Mouse (Mus musculus): ENCODE measurements at regions not wholly inside any gene's neighbourhood (a gene's known extent, or its start where the extent isn't known, plus 50 kb on each side); places are given as distances from the start of the nearest gene placed in this dataset.

DNA sequence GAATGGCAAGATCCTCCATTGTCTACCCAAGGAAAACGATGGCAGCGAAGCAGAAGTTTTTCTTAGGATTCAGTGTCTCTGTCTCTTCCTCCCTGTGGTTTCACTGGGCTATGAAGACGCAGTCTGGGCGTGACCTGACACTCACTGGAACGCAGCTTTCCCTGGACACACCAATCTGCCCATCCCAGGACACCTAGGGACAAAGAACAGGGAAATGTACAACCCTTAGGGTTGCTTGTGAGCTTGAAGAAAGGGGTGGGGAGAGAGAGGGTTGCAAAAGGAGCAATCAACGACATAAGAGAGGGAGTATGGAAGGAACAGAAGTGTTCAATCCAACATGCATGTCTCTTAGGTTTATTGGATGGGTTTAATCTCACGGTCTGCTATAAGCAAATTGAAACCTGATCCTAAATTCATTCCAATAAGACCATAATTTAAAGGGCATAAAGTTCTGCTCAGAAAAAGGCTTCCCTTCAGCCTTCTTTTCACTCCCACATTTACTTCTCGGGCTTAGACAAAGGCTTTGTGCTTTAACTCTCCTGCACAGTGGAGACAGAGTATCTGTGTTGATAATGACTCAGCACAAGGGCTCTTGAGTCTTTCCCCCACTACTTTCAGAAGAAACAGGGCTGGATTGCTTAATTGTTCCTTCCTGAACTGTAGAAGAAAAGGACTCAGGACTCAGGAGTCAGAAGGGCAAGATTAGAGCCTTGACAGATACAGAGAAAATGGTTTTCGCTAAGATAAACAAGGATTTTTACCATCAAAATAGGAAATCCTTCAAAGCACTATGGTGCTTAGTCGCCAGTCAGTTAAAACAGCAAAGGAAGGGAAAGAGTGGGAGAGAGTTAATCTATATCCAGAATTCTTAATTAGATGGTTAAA, 147.3 kb upstream of the Cited2 start:
- ATAC-seq (ENCODE audit: low FRiP score), result no peak

DNA sequence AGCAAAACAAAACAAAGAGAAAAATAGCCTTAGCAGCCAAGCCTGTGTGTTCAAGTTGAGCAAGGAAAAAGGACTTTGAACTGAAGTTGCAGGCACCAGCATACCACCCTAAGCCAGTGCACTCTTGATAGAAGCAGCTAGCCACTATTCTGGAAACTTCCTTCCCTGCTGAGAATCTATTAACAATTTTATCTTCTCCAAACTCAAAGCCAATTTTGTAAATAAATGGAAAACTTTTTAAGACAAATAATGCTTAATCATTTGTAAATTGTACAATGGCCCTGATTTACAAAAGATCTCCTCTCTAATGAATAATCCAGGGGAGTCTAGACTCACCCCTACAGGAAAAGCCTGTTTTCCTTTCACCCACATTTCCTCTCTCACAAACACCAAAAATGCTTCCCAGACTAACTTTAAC, 146.7 kb upstream of the Cited2 start:
- no peak for TF ChIP-seq CTCF (IDR thresholded peaks at IDR 0.05)
- Histone ChIP-seq H3K4me1 (ENCODE audit: insufficient read depth, low read length) (no peaks in the 10 kb centered on the region), H3K27ac (ENCODE audit: low read depth, low read length) (no peak overlapping the region), H3K36me3 (ENCODE audit: insufficient read depth, low read length) (no peaks in the 10 kb centered on the region), H3K4me3 (ENCODE audit: low read depth, low read length) (no peak overlapping the region), H3K27me3 (ENCODE audit: insufficient read depth, low read length) (no peaks in the 10 kb centered on the region), H3K9ac (replicated peaks; ENCODE audit: low read length, poor library complexity, severe bottlenecking) (no peak overlapping the region), H3K4me2 (ENCODE audit: low read depth, low read length, poor library complexity, severe bottlenecking) (no peak overlapping the region), H3K9me3 (ENCODE audit: low read length) (no peaks in the 10 kb centered on the region)
- no peak for DNase-seq (ENCODE audit: low spot score)
- ATAC-seq (ENCODE audit: low FRiP score), result no peak

More for the DNA sequence above, 147.3 kb upstream of the Cited2 start:
- WGBS, result 57% methylated on average over 10 of the region's 10 CpGs
- DNase-seq (ENCODE audit: low spot score), result no peak
- no peak for TF ChIP-seq CTCF (IDR thresholded peaks at IDR 0.05)
- Histone ChIP-seq H3K4me1 (ENCODE audit: insufficient read depth, low read length) (no peaks in the 10 kb centered on the region), H3K27me3 (ENCODE audit: insufficient read depth, low read length) (no peaks in the 10 kb centered on the region), H3K4me2 (ENCODE audit: low read depth, low read length, poor library complexity, severe bottlenecking) (no peak overlapping the region), H3K27ac (ENCODE audit: low read depth, low read length) (no peak overlapping the region), H3K9ac (replicated peaks; ENCODE audit: low read length, poor library complexity, severe bottlenecking) (no peak overlapping the region), H3K9me3 (ENCODE audit: low read length) (no peaks in the 10 kb centered on the region), H3K4me3 (ENCODE audit: low read depth, low read length) (no peak overlapping the region), H3K36me3 (ENCODE audit: insufficient read depth, low read length) (no peaks in the 10 kb centered on the region)

DNA sequence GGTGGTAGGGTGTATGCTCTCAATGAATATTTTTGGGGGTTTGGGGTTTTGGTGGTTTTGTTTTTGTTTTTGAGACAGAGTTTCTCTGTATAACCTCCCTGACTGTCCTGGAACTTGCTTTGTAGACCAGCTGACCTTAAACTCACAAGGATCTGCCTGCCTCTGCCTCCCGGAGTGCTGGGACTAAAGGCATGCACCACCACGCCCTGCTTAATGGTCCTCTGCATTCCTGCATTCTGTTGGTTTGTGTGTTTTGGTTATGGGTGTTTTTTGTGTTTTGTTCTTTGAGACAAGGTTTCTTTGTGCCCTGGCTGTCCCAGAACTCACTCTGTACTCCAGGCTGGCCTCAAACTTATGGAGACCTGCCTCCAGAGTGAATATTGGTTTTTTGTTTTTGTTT, 143.6 kb upstream of the Cited2 start:
- no peaks in the 10 kb centered on the region for H3K36me3 ChIP-seq (ENCODE audit: insufficient read depth, low read length)
- no peak overlapping the region for H3K27ac ChIP-seq (ENCODE audit: low read depth, low read length)
- ATAC-seq (ENCODE audit: low FRiP score) (no peak), DNase-seq (ENCODE audit: low spot score) (no peak)
- no peaks in the 10 kb centered on the region for H3K27me3 ChIP-seq (ENCODE audit: insufficient read depth, low read length)
- no peak overlapping the region for H3K4me3 ChIP-seq (ENCODE audit: low read depth, low read length)
- no peaks in the 10 kb centered on the region for H3K9me3 ChIP-seq (ENCODE audit: low read length)
- no peak for TF ChIP-seq CTCF (IDR thresholded peaks at IDR 0.05)
- no peaks in the 10 kb centered on the region for H3K4me1 ChIP-seq (ENCODE audit: insufficient read depth, low read length)
- H3K9ac ChIP-seq (replicated peaks; ENCODE audit: low read length, poor library complexity, severe bottlenecking), result no peak overlapping the region
- H3K4me2 ChIP-seq (ENCODE audit: low read depth, low read length, poor library complexity, severe bottlenecking), result no peak overlapping the region
- WGBS, result 90% methylated on average over 2 of the region's 2 CpGs

DNA sequence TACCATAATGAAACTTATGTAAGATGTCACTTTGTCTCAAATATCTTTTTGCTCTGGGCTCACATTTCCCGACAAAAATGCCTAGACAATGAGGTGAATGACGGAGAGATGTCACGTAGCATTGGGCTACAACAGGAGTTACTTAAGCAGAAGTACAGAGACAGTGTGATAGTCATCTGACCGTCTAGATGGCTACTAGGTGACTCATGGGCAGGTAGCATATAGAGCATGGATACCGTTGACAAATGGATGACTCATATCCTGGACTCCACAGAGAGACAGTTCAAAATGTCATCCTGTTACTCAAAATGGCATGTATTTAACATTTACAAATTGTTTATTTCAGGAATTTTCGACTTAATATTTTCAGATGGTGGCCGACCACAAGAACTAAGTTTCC, 138.2 kb upstream of the Cited2 start:
- Histone ChIP-seq H3K36me3 (ENCODE audit: insufficient read depth, low read length) (no peaks in the 10 kb centered on the region), H3K4me1 (ENCODE audit: insufficient read depth, low read length) (no peaks in the 10 kb centered on the region), H3K4me3 (ENCODE audit: low read depth, low read length) (no peak overlapping the region), H3K27me3 (ENCODE audit: insufficient read depth, low read length) (no peaks in the 10 kb centered on the region), H3K4me2 (ENCODE audit: low read depth, low read length, poor library complexity, severe bottlenecking) (no peak overlapping the region), H3K9me3 (ENCODE audit: low read length) (no peaks in the 10 kb centered on the region), H3K27ac (ENCODE audit: low read depth, low read length) (no peak overlapping the region), H3K9ac (replicated peaks; ENCODE audit: low read length, poor library complexity, severe bottlenecking) (no peak overlapping the region)
- ATAC-seq (ENCODE audit: low FRiP score) (no peak), DNase-seq (ENCODE audit: low spot score) (no peak)
- no peak for TF ChIP-seq CTCF (IDR thresholded peaks at IDR 0.05)
- WGBS, result 87% methylated on average over 7 of the region's 7 CpGs

DNA sequence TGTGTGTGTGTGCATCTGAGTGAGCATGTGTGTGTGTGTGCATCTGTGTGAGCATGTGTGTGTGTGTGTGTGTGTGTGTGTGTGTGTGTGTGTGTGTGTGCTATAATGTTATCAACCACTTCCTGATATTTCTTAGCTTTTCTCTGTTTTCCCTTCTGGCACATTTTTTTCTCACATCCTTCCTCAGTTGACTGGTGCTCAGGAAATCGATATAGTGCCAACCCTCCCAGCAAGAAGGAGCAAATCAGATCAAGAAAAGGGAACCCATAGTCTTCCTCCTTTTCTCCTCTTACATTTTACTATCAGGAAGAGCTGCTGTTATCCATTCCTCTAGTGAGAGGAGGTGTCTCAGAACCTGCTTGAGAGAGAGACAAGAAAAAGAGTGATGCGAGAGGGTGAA, 136.1 kb upstream of the Cited2 start:
- ATAC-seq (ENCODE audit: low FRiP score) (no peak), DNase-seq (ENCODE audit: low spot score) (no peak)
- Histone ChIP-seq H3K9me3 (ENCODE audit: low read length) (no peaks in the 10 kb centered on the region), H3K9ac (replicated peaks; ENCODE audit: low read length, poor library complexity, severe bottlenecking) (no peak overlapping the region), H3K27ac (ENCODE audit: low read depth, low read length) (no peak overlapping the region), H3K27me3 (ENCODE audit: insufficient read depth, low read length) (no peaks in the 10 kb centered on the region), H3K4me3 (ENCODE audit: low read depth, low read length) (no peak overlapping the region), H3K4me1 (ENCODE audit: insufficient read depth, low read length) (no peaks in the 10 kb centered on the region), H3K36me3 (ENCODE audit: insufficient read depth, low read length) (no peaks in the 10 kb centered on the region), H3K4me2 (ENCODE audit: low read depth, low read length, poor library complexity, severe bottlenecking) (no peak overlapping the region)
- 97% methylated on average over 2 of the region's 2 CpGs for WGBS
- no peak for TF ChIP-seq CTCF (IDR thresholded peaks at IDR 0.05)

DNA sequence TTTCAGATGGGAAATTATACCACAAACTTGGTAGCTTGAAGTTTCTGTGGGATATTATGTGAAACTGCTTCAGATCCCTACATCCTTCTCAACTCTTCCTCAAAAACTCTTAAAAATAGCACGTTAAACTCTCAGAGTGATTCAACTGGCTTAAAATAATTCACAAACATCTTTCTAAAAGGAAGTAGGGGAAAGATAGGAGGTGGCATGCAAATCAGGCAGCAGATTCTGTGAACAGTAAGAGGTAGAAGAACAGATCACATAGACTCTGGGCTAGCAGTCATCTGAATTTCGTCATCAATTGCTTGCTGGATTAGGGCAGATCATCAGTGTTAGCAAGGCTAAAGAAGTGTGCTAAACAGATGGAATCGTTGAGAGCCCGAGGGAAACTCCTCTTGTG, 133.9 kb upstream of the Cited2 start:
- Histone ChIP-seq H3K27ac (ENCODE audit: low read depth, low read length) (no peak overlapping the region), H3K9ac (replicated peaks; ENCODE audit: low read length, poor library complexity, severe bottlenecking) (no peak overlapping the region), H3K27me3 (ENCODE audit: insufficient read depth, low read length) (no peaks in the 10 kb centered on the region), H3K4me1 (ENCODE audit: insufficient read depth, low read length) (no peaks in the 10 kb centered on the region), H3K36me3 (ENCODE audit: insufficient read depth, low read length) (no peaks in the 10 kb centered on the region), H3K4me2 (ENCODE audit: low read depth, low read length, poor library complexity, severe bottlenecking) (no peak overlapping the region), H3K4me3 (ENCODE audit: low read depth, low read length) (no peak overlapping the region), H3K9me3 (ENCODE audit: low read length) (no peaks in the 10 kb centered on the region)
- WGBS, result 80% methylated on average over 4 of the region's 4 CpGs
- no peak for TF ChIP-seq CTCF (IDR thresholded peaks at IDR 0.05)
- DNase-seq (ENCODE audit: low spot score) (no peak), ATAC-seq (ENCODE audit: low FRiP score) (no peak)

All from midbrain, postnatal 0 days (tissue).